Mouse (Mus musculus) heart, postnatal 0 days (tissue): ENCODE data around the gene Foxp1.

Source experiments
- CTCF ChIP-seq: IDR thresholded peaks from 2 replicates; pipeline ENCODE4 v1.5.1; 2016; ENCODE audit warnings: antibody characterized with exemption, control low read depth, low read depth
- EP300 ChIP-seq: IDR thresholded peaks from 2 replicates; pipeline ENCODE4 v1.6.1; 2016; ENCODE audit warnings: antibody characterized with exemption, low read depth

DNA sequence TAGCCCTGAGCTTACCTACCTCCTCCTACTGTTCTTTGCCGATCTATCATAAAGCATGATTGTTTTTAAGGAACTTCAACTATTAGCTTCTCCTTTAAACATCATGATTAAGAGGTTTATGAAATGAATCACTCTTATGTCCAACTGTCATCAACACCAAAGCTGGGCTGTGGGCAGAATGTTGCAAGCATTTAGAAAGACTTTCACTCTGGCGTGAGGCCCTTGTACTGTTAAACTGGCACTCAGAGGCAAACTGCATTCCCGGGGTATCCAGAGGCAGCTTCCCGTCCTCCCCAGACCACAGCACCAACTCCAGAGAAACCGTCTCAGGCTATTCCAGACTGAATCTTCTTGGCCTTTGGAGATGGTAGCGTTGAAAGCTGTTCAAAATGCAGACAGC lies 86.2 kb downstream of the Foxp1 start:
- TF ChIP-seq CTCF (no peak), EP300 (no peak)
